Mouse (Mus musculus) cortical plate, adult 2 months (tissue): ENCODE results near the gene Rbck1.

Source experiments
- CTCF ChIP-seq: fragments of 200-500 bp; IDR thresholded peaks from 2 replicates; pipeline ENCODE4 v1.5.1; 2011; ENCODE audit warnings: mild to moderate bottlenecking, control low read depth, low read length; ENCODE audit not compliant: insufficient read depth; ENCODE audit errors: extremely low read depth
- POLR2A ChIP-seq: fragments of 200-500 bp; IDR thresholded peaks from 2 replicates; pipeline ENCODE4 v1.6.1; 2011; ENCODE audit warnings: mild to moderate bottlenecking, low read length, control low read depth; ENCODE audit not compliant: insufficient read depth; ENCODE audit errors: extremely low read depth

- TF ChIP-seq CTCF (no peak), POLR2A (no peak)
Observed at GRCm38 (mm10) chr2:152344909-152345308, 12.5 kb upstream of the Rbck1 start.
